Mouse (Mus musculus) G1E (cell line): ENCODE measurements around the gene Actr8. TPM values are rescaled to one million over a fixed set of nuclear protein-coding genes. Genes with fewer than 3 reads are reported as not detected.

Experiments used
- ATAC-seq: 2 replicates; pipeline ENCODE4 v1.8.0; 2016; ENCODE audit warnings: mild to moderate bottlenecking; ENCODE audit not compliant: insufficient number of reproducible peaks, poor library complexity, low FRiP score, severe bottlenecking; ENCODE audit errors: extremely low read depth
- DNase-seq: peaks from one replicate; pipeline ENCODE4 v3.0.0; 2012; ENCODE audit warnings: low spot score
- H3K27me3 ChIP-seq: 2 replicates; pipeline ENCODE4 v1.6.1; 2012; ENCODE audit warnings: mild to moderate bottlenecking, low read length, inconsistent platforms; ENCODE audit not compliant: insufficient read depth
- H3K36me3 ChIP-seq: replicated peaks from 2 replicates; pipeline ENCODE3; 2012; ENCODE audit warnings: mild to moderate bottlenecking, inconsistent platforms
- H3K4me1 ChIP-seq: 2 replicates; pipeline ENCODE4 v1.6.1; 2012; ENCODE audit warnings: low read depth, low read length, inconsistent platforms, mixed read lengths; ENCODE audit not compliant: insufficient read depth
- H3K4me3 ChIP-seq: 2 replicates; pipeline ENCODE4 v1.5.1; 2012; ENCODE audit warnings: low read depth, mild to moderate bottlenecking, inconsistent platforms, low read length, moderate library complexity, mixed read lengths
- H3K9me3 ChIP-seq: replicated peaks from 2 replicates; pipeline ENCODE4 v1.6.1; 2012; ENCODE audit warnings: inconsistent platforms
- CTCF ChIP-seq: IDR thresholded peaks from 2 replicates; pipeline ENCODE4 v1.5.1; 2012; ENCODE audit warnings: low read depth, low read length, inconsistent platforms, mixed read lengths
- GATA1 ChIP-seq: IDR thresholded peaks from 2 replicates; pipeline ENCODE4 v1.6.1; 2012; ENCODE audit warnings: borderline replicate concordance, low read length, inconsistent platforms, mixed read lengths
- GATA2 ChIP-seq: IDR thresholded peaks from 2 replicates; pipeline ENCODE4 v1.6.1; 2012; ENCODE audit warnings: low read depth, low read length, inconsistent platforms, borderline replicate concordance
- POLR2AphosphoS5 ChIP-seq: IDR thresholded peaks from 2 replicates; pipeline ENCODE4 v1.6.1; 2012; ENCODE audit warnings: low read depth, low read length, inconsistent platforms; ENCODE audit not compliant: insufficient replicate concordance
- TAL1 ChIP-seq: conservative IDR thresholded peaks from 2 replicates; pipeline ENCODE4 v1.6.1; 2012; ENCODE audit warnings: low read depth, low read length, inconsistent platforms, mixed read lengths
- polyA plus RNA-seq: library from polyadenylated mRNA; stranded (reverse); fragments of >175 nt; gene quantifications from 2 replicates; pipeline ENCODE4 v1.2.3, GENCODE M21; 2012
- total RNA-seq, 2 experiments: library from RNA; stranded (forward) in 1 of 2; stranded (reverse) in 1 of 2; fragments of 200-1000 nt in 1 of 2; fragments of >200 nt in 1 of 2; fragmentation: Nextera tagmentation in 1 of 2; gene quantifications; 2 replicates each; pipeline ENCODE4 v1.2.3; 2014 to 2017

Gene Actr8
- total and polyA plus RNA-seq, 3 experiments: 34.9 to 46.2 (median 45.8) TPM

DNA sequence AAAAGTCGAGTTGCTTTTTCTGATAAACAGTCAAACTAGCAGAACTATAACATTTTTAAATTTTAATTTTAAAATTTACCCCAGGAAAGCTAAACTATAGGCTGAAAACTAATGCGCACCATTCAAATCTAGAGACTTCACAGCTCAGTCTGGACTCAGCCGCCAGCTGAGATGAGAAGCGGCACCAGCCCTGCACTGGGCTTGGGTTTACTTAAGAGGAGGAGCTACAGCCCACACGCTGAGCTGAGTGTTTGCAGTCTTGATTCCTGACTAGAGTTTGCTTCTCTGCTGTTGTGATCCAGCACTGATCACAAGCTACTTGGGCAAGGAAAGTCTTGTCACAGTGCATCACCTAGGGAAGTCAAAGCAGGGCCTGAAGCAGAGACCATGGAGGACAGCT, 6.1 kb upstream of the Actr8 start:
- no peak overlapping the region for H3K4me3 ChIP-seq
- no peaks in the 10 kb centered on the region for H3K27me3 ChIP-seq
- H3K9me3 ChIP-seq: no peaks in the 10 kb centered on the region
- peaks cover 68% of the 10 kb centered on the region for H3K36me3 ChIP-seq
- H3K4me1 ChIP-seq: peaks cover 39% of the 10 kb centered on the region
- TF ChIP-seq GATA1 (no peak), POLR2AphosphoS5 (no peak), TAL1 (no peak), CTCF (no peak), GATA2 (no peak)
- ATAC-seq: no peak
- DNase-seq: no peak

- no peaks in the 10 kb centered on the region for H3K27me3 ChIP-seq
- H3K9me3 ChIP-seq: no peaks in the 10 kb centered on the region
- TF ChIP-seq GATA1 (no peak), GATA2 (no peak), TAL1 (no peak), POLR2AphosphoS5 (no peak), CTCF (no peak)
- H3K36me3 ChIP-seq: peaks cover 71% of the 10 kb centered on the region
- H3K4me3 ChIP-seq: no peak overlapping the region
- no peak for ATAC-seq
- peaks cover 37% of the 10 kb centered on the region for H3K4me1 ChIP-seq
- DNase-seq: no peak
These were observed 1.2 kb upstream of the Actr8 start for GRCm38 (mm10) chr14:29976927-29977326.

DNA sequence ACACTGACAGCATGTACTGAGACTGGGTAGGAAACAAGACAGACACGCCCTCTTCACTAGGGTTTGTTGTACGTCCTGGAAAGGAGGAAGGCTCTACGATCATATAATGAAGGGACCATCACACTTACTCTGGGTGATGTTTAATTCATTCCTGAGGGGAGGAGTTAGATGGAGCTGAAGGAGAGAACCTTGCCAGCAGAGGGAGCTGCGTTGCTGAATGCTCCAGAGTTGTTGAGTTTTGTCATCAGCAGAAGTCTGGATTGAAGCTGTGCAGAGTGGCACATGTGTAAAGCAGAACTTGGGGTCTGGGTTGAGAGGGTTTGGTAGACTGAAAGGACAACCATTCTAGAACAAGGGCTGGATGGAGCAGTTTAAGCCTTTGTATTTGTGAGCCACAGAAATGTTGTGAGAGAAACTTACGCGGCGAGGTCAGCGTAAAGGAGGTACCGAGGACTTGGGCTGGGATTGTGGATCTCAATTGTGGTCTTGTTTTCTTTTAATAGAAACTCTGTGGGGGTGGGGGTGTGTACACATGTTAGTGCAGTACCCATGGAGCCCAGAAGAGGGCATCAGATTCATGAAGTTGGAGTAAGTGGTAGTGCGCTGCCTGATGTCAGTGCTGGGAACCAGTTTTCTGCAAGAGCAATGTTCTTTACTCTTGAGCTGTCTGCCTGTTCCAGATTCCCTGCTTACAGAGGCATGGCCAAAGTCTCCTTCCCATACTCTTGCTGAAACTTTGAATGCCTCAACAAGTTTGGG, 2.5 kb downstream of the Actr8 start:
- ATAC-seq: no peak
- H3K4me3 ChIP-seq: no peak overlapping the region
- no peaks in the 10 kb centered on the region for H3K9me3 ChIP-seq
- peaks cover 77% of the 10 kb centered on the region for H3K36me3 ChIP-seq
- peaks cover 20% of the 10 kb centered on the region for H3K4me1 ChIP-seq
- TF ChIP-seq TAL1: no peak
- TF ChIP-seq CTCF: 0 out of 2 replicates have a peak, but pooled peaks have one; percentile 21
- DNase-seq: no peak
- no peaks in the 10 kb centered on the region for H3K27me3 ChIP-seq

DNA sequence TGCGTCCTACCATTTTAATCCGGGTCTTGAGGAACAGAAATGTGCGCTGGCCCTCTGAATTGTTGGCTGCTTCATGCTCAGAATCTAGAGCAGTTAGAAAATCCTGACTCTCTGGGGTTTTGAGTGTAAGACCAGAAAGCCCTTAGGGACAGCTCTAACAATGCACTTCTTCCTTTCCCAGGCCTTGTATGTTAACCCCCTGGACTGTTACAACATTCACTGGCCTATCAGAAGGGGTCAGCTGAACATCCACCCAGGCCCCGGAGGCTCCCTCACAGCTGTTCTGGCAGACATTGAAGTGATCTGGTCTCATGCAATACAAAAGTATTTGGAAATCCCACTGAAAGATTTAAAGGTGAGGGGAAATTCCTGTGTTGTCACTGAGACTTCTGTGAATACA, 8.0 kb downstream of the Actr8 start:
- Histone ChIP-seq H3K36me3 (peaks cover 100% of the 10 kb centered on the region), H3K4me1 (no peaks in the 10 kb centered on the region), H3K27me3 (no peaks in the 10 kb centered on the region), H3K4me3 (no peak overlapping the region), H3K9me3 (no peaks in the 10 kb centered on the region)
- TF ChIP-seq TAL1 (no peak), CTCF (no peak), POLR2AphosphoS5 (no peak), GATA1 (no peak), GATA2 (no peak)
- DNase-seq (no peak), ATAC-seq (no peak)

DNA sequence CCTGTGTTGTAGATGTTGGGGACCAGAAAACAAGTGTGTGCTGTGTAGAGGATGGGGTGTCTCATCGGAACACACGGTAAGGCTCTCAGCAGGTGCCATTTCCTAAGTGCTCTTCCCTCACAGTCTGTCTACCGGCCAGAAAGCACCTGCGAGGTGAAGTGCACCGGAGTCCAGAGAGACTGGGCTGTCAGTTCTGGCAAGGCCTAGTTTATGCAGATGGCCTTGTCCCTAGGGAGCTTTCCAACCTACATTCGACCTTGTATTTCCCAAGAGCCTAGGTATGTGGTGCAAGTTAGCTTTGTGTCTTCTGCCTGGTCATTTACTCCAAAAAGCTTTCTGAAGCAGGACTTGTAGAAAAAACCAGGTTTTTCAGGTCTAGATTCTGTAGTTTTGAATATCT, 9.1 kb downstream of the Actr8 start:
- H3K36me3 ChIP-seq: peaks cover 100% of the 10 kb centered on the region
- TF ChIP-seq CTCF (no peak), TAL1 (no peak), GATA1 (no peak), GATA2 (no peak), POLR2AphosphoS5 (no peak)

GRCm38 (mm10) chr14:29987739-29988138, 9.6 kb downstream of the Actr8 start:
- H3K4me1 ChIP-seq: no peaks in the 10 kb centered on the region
- H3K36me3 ChIP-seq: peaks cover 100% of the 10 kb centered on the region
- TF ChIP-seq GATA1 (no peak), CTCF (no peak), GATA2 (no peak), TAL1 (no peak), POLR2AphosphoS5 (no peak)
- H3K4me3 ChIP-seq: no peak overlapping the region
- H3K9me3 ChIP-seq: no peaks in the 10 kb centered on the region
- ATAC-seq (no peak), DNase-seq (no peak)
- no peaks in the 10 kb centered on the region for H3K27me3 ChIP-seq

More for the DNA sequence above, 9.1 kb downstream of the Actr8 start:
- DNase-seq (no peak), ATAC-seq (no peak)
- Histone ChIP-seq H3K9me3 (no peaks in the 10 kb centered on the region), H3K4me3 (no peak overlapping the region), H3K4me1 (no peaks in the 10 kb centered on the region), H3K27me3 (no peaks in the 10 kb centered on the region)
